Mouse (Mus musculus) ZHBTc4 (cell line): ENCODE data around the gene Mob3a.
A peak's percentile ranks its signal among the peaks of the same experiment; 100 is the strongest.

Experiments used
- DNase-seq: peaks from one replicate; pipeline ENCODE4 v3.0.0-alpha.2; 2011; ENCODE audit warnings: low read depth, low spot score

Mob3a gene

GRCm38 (mm10) chr10:80701721-80702535 lies at the start of gene Mob3a, which contains the start of gene Izumo4:
TSS of gene Mob3a (minus strand) at chr10:80701977.
TSS of gene Izumo4 (plus strand) at chr10:80702184.
- DNase-seq: peak; percentile 100

- DNase-seq: peak; percentile 72
Measured at GRCm38 (mm10) chr10:80751188-80751832, 49.5 kb upstream of the Mob3a start.

- DNase-seq: peak; percentile 80
Measured at GRCm38 (mm10) chr10:80748609-80749008, 46.8 kb upstream of the Mob3a start.

GRCm38 (mm10) chr10:80747410-80747809 lies 45.6 kb upstream of the Mob3a start:
- DNase-seq: peak; percentile 84

GRCm38 (mm10) chr10:80744262-80744661 lies 42.5 kb upstream of the Mob3a start:
- DNase-seq: peak; percentile 90

- DNase-seq: peak; percentile 100
Measured at GRCm38 (mm10) chr10:80742180-80742978, 40.6 kb upstream of the Mob3a start, which contains the start of gene Ap3d1. TSS of gene Ap3d1 (minus strand) at chr10:80742264.

GRCm38 (mm10) chr10:80741634-80742179 lies 39.9 kb upstream of the Mob3a start:
- no peak for DNase-seq

- DNase-seq: no peak
Measured at GRCm38 (mm10) chr10:80741146-80741545, 39.4 kb upstream of the Mob3a start.

- DNase-seq: peak; percentile 35
Measured at GRCm38 (mm10) chr10:80738657-80739056, 36.9 kb upstream of the Mob3a start.

GRCm38 (mm10) chr10:80736731-80737130 lies 35.0 kb upstream of the Mob3a start:
- no peak for DNase-seq

- DNase-seq: no peak
Measured at GRCm38 (mm10) chr10:80732611-80733101, 30.9 kb upstream of the Mob3a start.

GRCm38 (mm10) chr10:80727369-80728127 lies 25.8 kb upstream of the Mob3a start:
- DNase-seq: no peak

GRCm38 (mm10) chr10:80717281-80717680 lies 15.5 kb upstream of the Mob3a start:
- DNase-seq: no peak

GRCm38 (mm10) chr10:80710834-80711233 lies 9.1 kb upstream of the Mob3a start:
- no peak for DNase-seq

GRCm38 (mm10) chr10:80705479-80705878 lies 3.7 kb upstream of the Mob3a start:
- no peak for DNase-seq

- no peak for DNase-seq
Measured at GRCm38 (mm10) chr10:80705033-80705432, 3.3 kb upstream of the Mob3a start.

- no peak for DNase-seq
Measured at GRCm38 (mm10) chr10:80704418-80704817, 2.6 kb upstream of the Mob3a start.

GRCm38 (mm10) chr10:80703643-80704042 lies 1.9 kb upstream of the Mob3a start:
- no peak for DNase-seq

- DNase-seq: peak; percentile 96
Measured at GRCm38 (mm10) chr10:80702536-80703390, 986 bp upstream of the Mob3a start.

- peak; percentile 29 for DNase-seq
Measured at GRCm38 (mm10) chr10:80700732-80701131, 1.0 kb downstream of the Mob3a start.
